Mouse (Mus musculus) embryonic stem cell, embryonic (primary cell): Measurements from ENCODE around the gene Insr.
"Not testable (repeated sequence)": the region's sequence is repeated elsewhere in the genome, so short reads cannot be mapped to it uniquely, and the experiment has no call there.

ENCODE experiments used
- CTCF ChIA-PET, 4 experiments: fragments of 300-600 bp in 2 of 4; fragments of 350-600 bp in 2 of 4; sonication (Branson Sonifier 250); formaldehyde crosslinking; loops; one replicate each; lab custom pipeline; 2022; ENCODE audit warnings: inconsistent platforms in 2 of 4; lab: Charles Lee
- POLR2A ChIA-PET, 4 experiments: fragments of 300-600 bp in 2 of 4; fragments of 350-600 bp in 2 of 4; sonication (Branson Sonifier 250); formaldehyde crosslinking; loops; one replicate each; lab custom pipeline; 2022; ENCODE audit warnings: antibody characterized with exemption in 4 of 4, inconsistent platforms in 1 of 4; lab: Charles Lee

Gene Insr

GRCm38 (mm10) chr8:3221047-3221959 is 58.1 kb downstream of the Insr start:
- ChIA-PET POLR2A (interaction anchor here (0.5 to 3.0 kb wide), 22 partner anchors 10 to 358 kb away, joined by 3 to 40 read pairs (median 3); partner anchors contain the start of gene Insr (in 4 of the 4)), CTCF (interaction anchor here in 3 of 4 experiments (0.5 to 1.4 kb wide), 5 partner anchors 36 to 354 kb away, joined by 3 to 13 read pairs (median 3); partner anchors contain the start of gene Insr (in 1 of the 3))

- ChIA-PET CTCF (interaction anchor here in 1 of 4 experiments (0.5 to 1.4 kb wide), 2 partner anchors 59 to 355 kb away, joined by 3 to 9 read pairs; partner anchors contain the start of gene Insr), POLR2A (interaction anchor here in 3 of 4 experiments (0.6 to 3.0 kb wide), 5 partner anchors 52 to 1558 kb away, joined by 3 to 40 read pairs (median 5); partner anchors contain the start of gene Insr (in 1 of the 3))
Observed at GRCm38 (mm10) chr8:3220502-3220901, 58.9 kb downstream of the Insr start.

DNA sequence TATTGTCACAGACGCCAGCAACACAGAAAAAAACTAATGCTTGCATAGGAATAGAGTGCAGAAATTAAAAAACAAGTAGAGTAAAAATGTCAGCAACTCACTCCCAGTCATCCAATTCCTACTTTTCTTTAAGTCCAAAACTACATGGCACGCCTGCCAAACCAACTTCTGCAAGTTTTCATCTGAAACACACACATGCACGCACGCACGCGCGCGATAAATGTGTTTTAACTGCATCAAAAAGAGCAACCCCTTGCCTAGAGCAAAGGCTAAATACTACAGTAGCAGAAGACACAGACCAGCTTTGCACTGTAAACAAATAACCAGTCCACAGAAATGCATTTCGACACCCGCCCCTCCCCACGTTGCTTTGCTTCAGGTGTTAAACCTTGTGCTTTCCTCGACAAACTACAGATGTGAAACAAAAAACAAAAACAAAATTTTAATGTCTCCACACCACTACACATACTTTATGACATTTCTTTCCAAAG is 59.5 kb downstream of the Insr start:
- POLR2A ChIA-PET, result interaction anchor here in 2 of 4 experiments (1.5 to 3.0 kb wide), 2 partner anchors 52 to 60 kb away, joined by 4 to 40 read pairs; partner anchors contain the start of gene Insr (in 1 of the 2)

DNA sequence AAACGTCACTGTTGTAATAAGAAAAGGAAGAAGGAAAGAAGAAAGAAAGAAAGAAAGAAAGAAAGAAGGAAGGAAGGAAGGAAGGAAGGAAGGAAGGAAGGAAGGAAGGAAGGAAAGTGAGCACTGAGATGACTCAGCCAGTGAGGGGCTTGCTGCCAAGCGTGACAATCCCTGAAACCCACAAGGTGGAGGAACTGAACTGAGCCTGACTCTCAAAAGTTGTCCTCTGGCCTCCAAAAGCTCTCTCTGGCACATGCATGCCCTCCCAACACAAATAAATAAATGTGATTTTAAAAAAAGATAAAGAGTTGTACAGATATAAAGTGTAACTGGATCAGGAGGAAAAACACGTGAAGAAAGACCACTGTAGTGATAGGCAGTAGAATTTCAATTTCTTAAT is 60.2 kb downstream of the Insr start:
- POLR2A ChIA-PET, result no interaction called here
- CTCF ChIA-PET, result no interaction called here

More for the DNA sequence above, 59.5 kb downstream of the Insr start:
- CTCF ChIA-PET, result no interaction called here

GRCm38 (mm10) chr8:3216541-3217092 is 62.8 kb downstream of the Insr start:
- POLR2A ChIA-PET, result no interaction called here
- CTCF ChIA-PET, result no interaction called here

- ChIA-PET CTCF (no interaction called here), POLR2A (no interaction called here)
Observed at GRCm38 (mm10) chr8:3215561-3215960, 63.9 kb downstream of the Insr start.

- CTCF ChIA-PET, result no interaction called here
- POLR2A ChIA-PET, result interaction anchor here in 1 of 4 experiments (0.5 kb wide), 1 partner anchor 197 kb away, joined by 3 read pairs; no protein-coding TSS in a partner anchor
Observed at GRCm38 (mm10) chr8:3214601-3215000, 64.8 kb downstream of the Insr start.

DNA sequence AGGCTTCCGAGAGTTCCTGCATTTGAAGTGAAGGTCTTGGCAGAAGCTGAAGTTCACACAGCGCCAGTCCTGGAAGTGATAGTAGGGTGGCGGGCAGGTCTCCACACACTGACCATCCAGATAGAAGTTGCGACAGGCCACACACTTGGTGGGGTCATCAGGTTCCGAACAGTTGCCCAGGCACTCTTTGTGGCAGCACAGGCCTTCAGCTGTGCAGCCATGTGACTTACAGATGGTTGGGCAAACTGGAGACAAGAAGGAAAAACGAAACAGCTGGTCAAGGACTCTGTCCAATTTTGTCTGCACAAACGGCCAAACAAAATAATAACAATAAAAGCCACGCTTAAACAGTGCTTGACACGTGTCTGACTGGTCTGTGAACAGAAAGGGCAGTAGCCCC is 68.0 kb downstream of the Insr start:
- POLR2A ChIA-PET, result interaction anchor here in 2 of 4 experiments (0.5 to 1.3 kb wide), 3 partner anchors 10 to 952 kb away, joined by 3 read pairs; partner anchors contain the start of gene Insr (in 1 of the 2)

DNA sequence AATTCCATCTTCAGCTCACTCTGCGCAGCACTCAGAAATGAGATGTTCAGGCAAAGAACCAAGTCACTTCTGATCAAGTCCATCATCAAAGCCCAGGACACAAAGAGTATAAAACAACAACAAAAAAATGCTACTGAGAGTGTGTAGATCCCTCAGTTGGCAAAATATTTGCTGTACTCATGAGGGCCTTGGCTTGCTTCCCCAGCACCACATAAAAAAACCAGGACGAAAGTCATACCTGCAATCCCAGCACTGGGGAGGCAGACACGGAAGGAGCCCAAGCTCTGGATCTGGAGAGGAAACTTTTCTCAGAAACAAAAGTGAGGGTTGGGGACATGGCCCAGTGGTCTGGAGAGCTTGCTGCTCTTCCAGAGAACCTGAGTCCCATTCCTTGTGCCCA is 69.5 kb downstream of the Insr start:
- POLR2A ChIA-PET, result no interaction called here
- CTCF ChIA-PET, result no interaction called here

More for the DNA sequence above, 68.0 kb downstream of the Insr start:
- CTCF ChIA-PET, result no interaction called here

- POLR2A ChIA-PET, result interaction anchor here in 1 of 4 experiments (0.6 kb wide), 1 partner anchor 307 kb away, joined by 3 read pairs; no protein-coding TSS in a partner anchor
- CTCF ChIA-PET, result no interaction called here
Observed at GRCm38 (mm10) chr8:3209268-3209667, 70.1 kb downstream of the Insr start.

DNA sequence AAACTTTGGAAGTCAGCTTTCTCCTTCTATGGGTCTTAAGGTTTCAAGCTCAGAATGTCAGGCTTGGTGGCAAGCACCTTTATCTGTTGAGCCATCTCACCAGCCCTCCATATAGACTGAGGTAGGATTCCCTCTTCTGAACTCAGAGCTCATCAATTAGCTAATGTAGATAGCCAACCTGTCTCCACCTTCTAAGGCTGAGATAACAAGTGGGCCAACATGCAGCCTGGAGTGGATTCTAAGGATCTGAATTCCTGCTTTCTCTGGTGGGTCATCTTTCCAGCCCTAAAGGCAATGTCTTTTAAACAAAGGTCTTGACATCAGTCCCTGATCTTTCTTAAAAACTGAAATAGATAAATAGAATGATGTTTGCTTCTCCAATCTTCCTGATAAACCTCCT is 70.7 kb downstream of the Insr start:
- CTCF ChIA-PET, result no interaction called here
- POLR2A ChIA-PET, result no interaction called here

DNA sequence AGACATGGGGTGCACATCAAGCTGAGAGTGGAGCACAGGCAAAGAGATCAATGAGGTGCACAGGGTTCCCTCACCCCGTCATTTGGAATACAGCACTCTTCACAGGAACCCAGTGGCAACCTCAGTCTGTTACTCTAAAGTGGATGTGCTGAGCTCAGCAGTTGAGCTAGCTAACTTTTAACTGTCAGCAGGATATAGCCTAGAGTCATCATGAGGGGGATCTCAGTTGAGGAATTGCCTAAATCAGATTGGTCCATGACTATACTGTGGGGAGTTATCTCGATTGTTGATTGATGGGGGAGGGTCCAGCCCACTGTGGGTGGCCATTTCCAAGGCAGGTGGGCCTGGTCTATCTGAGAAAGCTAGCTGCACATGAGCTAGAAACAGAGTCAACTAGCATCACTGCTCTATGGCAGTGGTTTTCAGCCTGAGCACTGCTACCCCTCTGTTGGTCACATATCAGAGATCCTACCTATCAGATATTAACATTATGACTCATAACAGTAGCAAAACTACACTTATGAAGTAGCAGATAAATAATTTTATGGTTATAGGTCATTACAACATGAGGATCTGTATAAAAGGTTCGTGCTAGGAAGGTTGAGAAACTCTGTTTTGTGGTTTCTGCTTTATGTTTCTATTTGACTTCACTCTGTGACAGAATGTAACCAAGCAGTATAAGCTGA is 74.5 kb downstream of the Insr start:
- CTCF ChIA-PET, result no interaction called here
- POLR2A ChIA-PET, result interaction anchor here in 1 of 4 experiments (1.0 kb wide), 1 partner anchor 17 kb away, joined by 3 read pairs; no protein-coding TSS in a partner anchor

DNA sequence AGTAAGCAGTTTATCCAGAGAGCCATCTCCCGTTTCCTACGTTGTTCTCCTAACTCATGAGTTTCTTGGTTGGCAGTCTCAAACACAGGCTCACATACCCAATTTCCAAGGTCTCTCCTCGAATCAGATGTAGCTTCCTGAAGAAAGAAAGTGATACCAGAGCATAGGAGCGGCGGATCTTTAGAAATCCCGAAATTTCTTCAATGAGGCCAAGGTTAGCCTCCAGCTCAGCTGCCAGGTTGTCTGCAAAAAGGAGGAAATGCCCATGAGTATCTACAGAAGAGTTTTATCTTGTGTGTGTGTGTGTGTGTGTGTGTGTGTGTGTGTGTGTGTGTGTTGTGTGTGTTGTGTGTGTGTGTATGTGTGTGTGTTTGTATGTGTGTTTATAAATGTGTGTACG is 76.6 kb downstream of the Insr start:
- CTCF ChIA-PET, result no interaction called here
- POLR2A ChIA-PET, result no interaction called here

- POLR2A ChIA-PET, CTCF ChIA-PET: not testable (repeated sequence)
Observed at GRCm38 (mm10) chr8:3194297-3194696, 85.1 kb downstream of the Insr start.

- ChIA-PET POLR2A (no interaction called here), CTCF (interaction anchor here in 1 of 4 experiments (0.6 kb wide), 1 partner anchor 11 kb away, joined by 3 read pairs; no protein-coding TSS in a partner anchor)
Observed at GRCm38 (mm10) chr8:3191006-3191405, 88.4 kb downstream of the Insr start.

- CTCF ChIA-PET, result no interaction called here
Observed at GRCm38 (mm10) chr8:3187456-3187855, 92.0 kb downstream of the Insr start.

GRCm38 (mm10) chr8:3179930-3180329 is 99.5 kb downstream of the Insr start:
- ChIA-PET CTCF (interaction anchor here in 3 of 4 experiments (0.6 to 1.8 kb wide), 9 partner anchors 10 to 157 kb away, joined by 3 to 9 read pairs (median 3); partner anchors contain the start of gene Insr (in 1 of the 3)), POLR2A (no interaction called here)

More at GRCm38 (mm10) chr8:3187456-3187855, 92.0 kb downstream of the Insr start:
- POLR2A ChIA-PET, result interaction anchor here in 1 of 4 experiments (1.1 kb wide), 1 partner anchor 44 kb away, joined by 3 read pairs; no protein-coding TSS in a partner anchor

DNA sequence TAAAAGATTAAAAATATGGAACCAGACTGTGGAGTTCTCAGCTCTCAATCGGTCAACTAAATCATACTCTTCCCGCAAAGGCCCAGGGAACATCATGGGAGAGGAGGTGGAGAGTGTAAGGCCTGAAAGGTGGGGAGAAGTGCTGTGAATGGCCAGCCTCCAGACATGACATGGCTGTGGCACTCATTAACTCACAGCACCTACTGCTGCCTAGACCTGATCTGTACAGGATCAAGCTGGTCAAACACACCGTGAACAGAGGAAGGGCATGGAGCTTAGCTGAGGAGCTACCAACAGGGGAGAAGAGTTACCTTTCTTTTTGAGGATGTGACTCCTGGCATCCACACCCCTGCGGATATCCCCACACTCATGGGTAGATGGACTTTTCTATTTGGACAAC is 102.0 kb downstream of the Insr start:
- POLR2A ChIA-PET, result interaction anchor here in 1 of 4 experiments (0.7 kb wide), 1 partner anchor 77 kb away, joined by 3 read pairs; no protein-coding TSS in a partner anchor
- CTCF ChIA-PET, result interaction anchor here in 1 of 4 experiments (0.5 to 1.4 kb wide), 2 partner anchors 156 to 160 kb away, joined by 3 to 5 read pairs; no protein-coding TSS in a partner anchor
